Comparison of ENCODE assay signal across 16 mouse cellular contexts in genomic region chr4:12799564-12799963, GRCm38 (mm10).
DNase-seq lines count a peak whose midpoint lies in the region; ATAC-seq lines count a peak whose summit lies in the region.
"Had no signal": no experiment of that assay in that cellular context is flagged by ENCODE, and none has a peak within 500 bp of the region (broad histone marks: within the 10 kb centered on the region; RNA-seq: fewer than 3 reads in every experiment).

No protein-coding gene starts in this region.

- no peak overlapping the region for H3K4me3 ChIP-seq in embryonic facial prominence, embryonic 10.5 days
- no peak overlapping the region for H3K4me3 ChIP-seq in kidney, embryonic 14.5 days (ENCODE audit: low read length)
- no peak overlapping the region for H3K4me3 ChIP-seq in hindbrain, embryonic 11.5 days (ENCODE audit: low read depth, low read length)
- H3K4me3 ChIP-seq: heart, adult 2 months; limb, embryonic 13.5 days; lung, embryonic 15.5 days had no signal

- no peak overlapping the region for H3K4me2 ChIP-seq in kidney, embryonic 14.5 days (replicated peaks; ENCODE audit: low read depth, low read length)
- H3K4me2 ChIP-seq in hindbrain, embryonic 11.5 days (replicated peaks; ENCODE audit: low read depth, low read length): no peak overlapping the region
- H3K4me2 ChIP-seq: limb, embryonic 13.5 days; lung, embryonic 15.5 days; midbrain, embryonic 11.5 days had no signal

- no peak overlapping the region for H3K9ac ChIP-seq in kidney, embryonic 14.5 days (ENCODE audit: low read depth, low read length)
- no peak overlapping the region for H3K9ac ChIP-seq in hindbrain, embryonic 11.5 days (ENCODE audit: low read depth, low read length)
- H3K9ac ChIP-seq: limb, embryonic 13.5 days; lung, embryonic 15.5 days had no signal

- DNase-seq in Muller cell, postnatal 12 days (ENCODE audit: inconsistent ontology term): peak; percentile 24
- peak; percentile 31 for DNase-seq in embryonic facial prominence, embryonic 10.5 days (ENCODE audit: low spot score)
- DNase-seq in layer of hippocampus, adult 18-20 months (ENCODE audit: low spot score in 2 of 2): peak; percentile 66 to 84
- DNase-seq in left cerebral cortex, postnatal 10 days (ENCODE audit: extremely low spot score in 1 of 2, low spot score in 2 of 2): peak; percentile 14 to 40
- DNase-seq in spleen, postnatal 10 days (ENCODE audit: low spot score in 2 of 2): no peak
- DNase-seq in hindbrain, embryonic 11.5 days (ENCODE audit: low spot score): no peak
- DNase-seq: cerebellum, adult 11 months; embryo, embryonic 11 days; heart, adult 2 months; heart, postnatal 36 days; retina, postnatal 1 day had no signal

- intact Hi-C loops in left cerebral cortex, postnatal 10 days (cut with DNase I): no loop called here

- 73% methylated on average over 5 of the region's 5 CpGs for WGBS in embryonic facial prominence, embryonic 10.5 days
- 60% methylated on average over 5 of the region's 5 CpGs for WGBS in kidney, embryonic 14.5 days
- WGBS in hindbrain, embryonic 11.5 days: 81% methylated on average over 5 of the region's 5 CpGs

- no peaks in the 10 kb centered on the region for H3K9me3 ChIP-seq in embryonic facial prominence, embryonic 10.5 days
- no peaks in the 10 kb centered on the region for H3K9me3 ChIP-seq in kidney, embryonic 14.5 days (ENCODE audit: control insufficient read depth, low read length)
- no peaks in the 10 kb centered on the region for H3K9me3 ChIP-seq in hindbrain, embryonic 11.5 days (ENCODE audit: control insufficient read depth, low read length)
- H3K9me3 ChIP-seq: limb, embryonic 13.5 days; lung, embryonic 15.5 days had no signal

- ATAC-seq in kidney, embryonic 14.5 days (ENCODE audit: low FRiP score, low TSS enrichment): no peak
- no peak for ATAC-seq in hindbrain, embryonic 11.5 days (ENCODE audit: low FRiP score)
- ATAC-seq: Patski had no signal

- no peaks in the 10 kb centered on the region for H3K4me1 ChIP-seq in embryonic facial prominence, embryonic 10.5 days
- no peaks in the 10 kb centered on the region for H3K4me1 ChIP-seq in kidney, embryonic 14.5 days (ENCODE audit: control insufficient read depth, insufficient read depth, low read length)
- no peaks in the 10 kb centered on the region for H3K4me1 ChIP-seq in hindbrain, embryonic 11.5 days (replicated peaks; ENCODE audit: control insufficient read depth, insufficient read depth, low read length)
- H3K4me1 ChIP-seq: limb, embryonic 13.5 days; lung, embryonic 15.5 days had no signal

- H3K27me3 ChIP-seq in embryonic facial prominence, embryonic 10.5 days (replicated peaks; ENCODE audit: low read depth, poor library complexity, severe bottlenecking): no peaks in the 10 kb centered on the region
- H3K27me3 ChIP-seq in kidney, embryonic 14.5 days (ENCODE audit: control insufficient read depth, insufficient read depth, low read length): no peaks in the 10 kb centered on the region
- H3K27me3 ChIP-seq in hindbrain, embryonic 11.5 days (ENCODE audit: control insufficient read depth, insufficient read depth, low read length): no peaks in the 10 kb centered on the region
- H3K27me3 ChIP-seq: limb, embryonic 13.5 days; lung, embryonic 15.5 days; Patski had no signal

- no peak overlapping the region for H3K27ac ChIP-seq in embryonic facial prominence, embryonic 10.5 days (replicated peaks)
- no peak overlapping the region for H3K27ac ChIP-seq in kidney, embryonic 14.5 days (ENCODE audit: low read depth, low read length)
- H3K27ac ChIP-seq in hindbrain, embryonic 11.5 days (ENCODE audit: low read depth, low read length): no peak overlapping the region
- H3K27ac ChIP-seq: heart, adult 2 months; limb, embryonic 13.5 days; lung, embryonic 15.5 days had no signal

- H3K36me3 ChIP-seq in embryonic facial prominence, embryonic 10.5 days (replicated peaks): no peaks in the 10 kb centered on the region
- no peaks in the 10 kb centered on the region for H3K36me3 ChIP-seq in kidney, embryonic 14.5 days (ENCODE audit: control insufficient read depth, insufficient read depth, low read length)
- H3K36me3 ChIP-seq in hindbrain, embryonic 11.5 days (ENCODE audit: control insufficient read depth, insufficient read depth, low read length): no peaks in the 10 kb centered on the region
- H3K36me3 ChIP-seq: limb, embryonic 13.5 days; lung, embryonic 15.5 days had no signal

Comparison
In these comparisons a context has a peak if more than half of its experiments do, and no peak if none do; other contexts are left out.
1. DNase-seq: peak in Muller cell, postnatal 12 days (single experiment), embryonic facial prominence, embryonic 10.5 days (single experiment), layer of hippocampus, adult 18-20 months (2 of 2) and left cerebral cortex, postnatal 10 days (2 of 2); none in spleen, postnatal 10 days (0 of 2) and hindbrain, embryonic 11.5 days (single experiment).